Mouse (Mus musculus) hindbrain, embryonic 10.5 days (tissue): ENCODE measurements around the gene Il17f. TPM values are rescaled to one million over a fixed set of nuclear protein-coding genes. Genes with fewer than 3 reads are reported as not detected.

Experiments
- DNase-seq: peaks from one replicate; pipeline ENCODE4 v3.0.0-alpha.2; 2017; ENCODE audit warnings: low spot score
- H3K27ac ChIP-seq: fragments of 300-500 bp; sonication (generic); 2 replicates; pipeline ENCODE4 v1.5.1; 2016; ENCODE audit warnings: mild to moderate bottlenecking, moderate library complexity
- H3K27me3 ChIP-seq: fragments of 300-500 bp; sonication (generic); 2 replicates; pipeline ENCODE4 v1.6.1; 2016; ENCODE audit warnings: mild to moderate bottlenecking; ENCODE audit not compliant: poor library complexity, insufficient read depth, severe bottlenecking
- H3K36me3 ChIP-seq: fragments of 300-500 bp; sonication (generic); 2 replicates; pipeline ENCODE4 v1.6.1; 2016; ENCODE audit warnings: mild to moderate bottlenecking, moderate library complexity
- H3K4me1 ChIP-seq: fragments of 300-500 bp; sonication (generic); replicated peaks from 2 replicates; pipeline ENCODE4 v1.6.1; 2016; ENCODE audit warnings: mild to moderate bottlenecking
- H3K4me3 ChIP-seq: fragments of 300-500 bp; sonication (generic); 2 replicates; pipeline ENCODE4 v1.5.1; 2016; ENCODE audit warnings: mild to moderate bottlenecking, moderate library complexity
- H3K9me3 ChIP-seq: fragments of 300-500 bp; sonication (generic); 2 replicates; pipeline ENCODE4 v1.6.1; 2016; ENCODE audit warnings: mild to moderate bottlenecking, moderate library complexity
- WGBS: fragments of 180-500 bp; shearing (Covaris S2); methylation state at CpG from one replicate; pipeline ENCODE4 v1.1.7; 2016; 5-methylcytosine and 5-hydroxymethylcytosine counted together
- polyA plus RNA-seq: library from polyadenylated mRNA; unstranded; fragments of >200 nt; fragmentation: Nextera tagmentation; extraction: Ambion mirVana; gene quantifications from 2 replicates; pipeline ENCODE4 v1.2.1, GENCODE M21; 2016

Il17f gene
- polyA plus RNA-seq, 1 experiment from 2014 or later: not detected

DNA sequence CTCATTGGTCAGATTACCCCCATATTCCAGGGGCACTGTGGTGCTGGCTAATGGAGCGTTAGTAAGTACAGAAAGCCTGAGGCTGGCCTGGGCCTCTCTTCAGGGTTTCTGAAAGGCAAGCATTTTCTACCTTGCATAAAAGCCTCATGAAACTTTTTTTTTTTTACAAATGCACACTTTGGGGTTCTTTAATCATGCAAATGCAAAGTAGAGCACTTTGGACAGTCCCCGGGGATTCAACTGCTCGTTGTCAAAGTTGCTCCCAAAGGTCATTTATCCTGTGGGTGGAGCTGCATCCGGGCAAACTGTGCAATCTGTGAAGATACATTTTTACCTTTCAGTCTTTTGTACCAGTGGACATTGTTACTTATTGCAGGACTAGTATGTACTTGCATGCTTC, 29.0 kb downstream of the Il17f start:
- Histone ChIP-seq H3K4me3 (no peak overlapping the region), H3K4me1 (0 out of 2 replicates have a peak, but pooled peaks cover 6% of the 10 kb centered on the region), H3K9me3 (no peaks in the 10 kb centered on the region), H3K27ac (no peak overlapping the region), H3K36me3 (no peaks in the 10 kb centered on the region), H3K27me3 (no peaks in the 10 kb centered on the region)
- WGBS: 76% methylated on average over 4 of the region's 4 CpGs
- DNase-seq: no peak

DNA sequence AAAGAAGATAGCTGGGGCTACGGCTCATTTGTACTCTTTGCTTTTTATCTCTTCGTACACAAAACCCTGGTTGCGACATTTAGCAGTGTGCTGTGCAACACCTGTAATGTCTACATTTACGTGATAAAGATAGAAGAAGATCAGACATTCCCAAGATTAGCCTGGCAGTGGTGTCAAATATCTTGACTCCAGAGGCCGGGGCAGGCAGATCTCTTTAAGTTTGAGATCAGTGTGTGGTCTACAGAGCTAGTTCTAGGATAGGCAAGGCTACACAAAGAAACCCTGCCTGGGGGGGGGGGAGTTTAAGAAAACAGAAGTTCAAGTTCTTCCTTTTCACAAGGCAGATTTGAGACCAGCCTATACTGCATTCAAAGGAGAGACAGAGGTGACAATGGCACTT, 30.1 kb downstream of the Il17f start:
- Histone ChIP-seq H3K27ac (no peak overlapping the region), H3K27me3 (no peaks in the 10 kb centered on the region), H3K9me3 (no peaks in the 10 kb centered on the region), H3K36me3 (no peaks in the 10 kb centered on the region), H3K4me1 (0 out of 2 replicates have a peak, but pooled peaks cover 6% of the 10 kb centered on the region), H3K4me3 (no peak overlapping the region)
- no peak for DNase-seq
- 91% methylated on average over 5 of the region's 5 CpGs for WGBS

DNA sequence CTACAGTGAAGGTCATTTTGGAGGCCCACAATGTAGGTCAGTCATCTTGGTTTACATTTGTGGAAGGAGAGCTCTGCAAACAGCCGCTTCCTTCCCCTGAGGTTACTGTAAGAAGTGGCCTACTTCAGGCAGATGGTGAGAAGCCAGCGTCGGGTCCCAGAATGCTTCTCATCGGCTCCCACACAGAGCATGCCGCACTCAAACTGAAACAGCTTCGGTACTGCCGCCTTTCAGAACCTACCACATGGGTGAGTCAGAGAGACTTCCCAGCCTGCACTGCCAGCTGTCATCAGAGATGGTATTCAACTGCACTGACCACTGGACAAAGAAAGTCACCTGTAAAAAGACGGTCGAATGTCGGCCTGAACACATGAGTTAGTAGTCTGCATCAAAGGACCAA, 30.6 kb downstream of the Il17f start:
- 0 out of 2 replicates have a peak, but pooled peaks cover 6% of the 10 kb centered on the region for H3K4me1 ChIP-seq
- no peaks in the 10 kb centered on the region for H3K36me3 ChIP-seq
- no peaks in the 10 kb centered on the region for H3K27me3 ChIP-seq
- H3K27ac ChIP-seq: no peak overlapping the region
- 89% methylated on average over 10 of the region's 10 CpGs for WGBS
- no peaks in the 10 kb centered on the region for H3K9me3 ChIP-seq
- DNase-seq: no peak
- H3K4me3 ChIP-seq: no peak overlapping the region

DNA sequence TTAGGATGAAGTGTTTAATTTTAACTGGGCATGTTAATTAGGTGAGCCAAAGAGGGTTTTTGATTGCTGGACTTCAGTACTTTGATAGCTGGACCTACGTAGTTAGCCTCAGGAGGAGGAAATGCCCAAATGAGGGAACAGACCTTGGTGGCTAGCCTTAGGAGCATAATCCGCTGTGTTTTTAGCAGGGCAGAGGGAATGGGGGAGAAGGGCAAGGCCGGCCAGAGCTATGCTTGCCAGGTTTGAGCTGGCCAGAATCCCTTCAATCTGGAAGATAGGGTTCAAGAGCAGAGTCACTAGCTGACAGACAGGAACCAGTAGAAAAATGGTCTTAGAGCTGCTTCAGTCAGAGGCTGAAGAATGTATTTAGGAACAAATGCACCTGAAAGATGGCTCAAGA, 32.8 kb downstream of the Il17f start:
- WGBS: 93% methylated on average over 3 of the region's 3 CpGs
- Histone ChIP-seq H3K36me3 (no peaks in the 10 kb centered on the region), H3K9me3 (no peaks in the 10 kb centered on the region), H3K27ac (no peak overlapping the region), H3K4me3 (no peak overlapping the region), H3K4me1 (0 out of 2 replicates have a peak, but pooled peaks cover 6% of the 10 kb centered on the region), H3K27me3 (no peaks in the 10 kb centered on the region)
- DNase-seq: no peak

DNA sequence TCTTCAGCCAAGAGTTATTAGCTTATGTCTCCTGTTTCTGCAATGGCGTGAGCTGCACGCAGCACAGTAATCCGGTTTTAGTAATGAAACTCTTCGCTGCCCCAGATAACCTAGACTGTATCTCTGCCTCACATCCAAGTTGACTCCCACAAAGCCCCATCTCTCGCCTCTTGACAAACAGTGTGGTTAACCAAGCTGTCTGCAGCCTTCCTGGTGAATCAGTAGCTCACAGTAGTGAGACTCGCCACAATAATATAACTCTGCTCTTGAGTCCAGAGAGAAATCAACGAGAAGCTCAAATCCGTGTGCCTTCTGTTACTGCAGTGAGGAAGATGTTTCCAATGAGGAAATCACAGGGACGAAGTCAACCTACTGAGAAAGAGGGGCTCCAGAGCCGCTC, 36.0 kb downstream of the Il17f start:
- Histone ChIP-seq H3K27me3 (no peaks in the 10 kb centered on the region), H3K4me3 (no peak overlapping the region), H3K36me3 (no peaks in the 10 kb centered on the region), H3K9me3 (no peaks in the 10 kb centered on the region), H3K27ac (no peak overlapping the region), H3K4me1 (no peaks in the 10 kb centered on the region)
- WGBS: 89% methylated on average over 10 of the region's 10 CpGs
- no peak for DNase-seq

DNA sequence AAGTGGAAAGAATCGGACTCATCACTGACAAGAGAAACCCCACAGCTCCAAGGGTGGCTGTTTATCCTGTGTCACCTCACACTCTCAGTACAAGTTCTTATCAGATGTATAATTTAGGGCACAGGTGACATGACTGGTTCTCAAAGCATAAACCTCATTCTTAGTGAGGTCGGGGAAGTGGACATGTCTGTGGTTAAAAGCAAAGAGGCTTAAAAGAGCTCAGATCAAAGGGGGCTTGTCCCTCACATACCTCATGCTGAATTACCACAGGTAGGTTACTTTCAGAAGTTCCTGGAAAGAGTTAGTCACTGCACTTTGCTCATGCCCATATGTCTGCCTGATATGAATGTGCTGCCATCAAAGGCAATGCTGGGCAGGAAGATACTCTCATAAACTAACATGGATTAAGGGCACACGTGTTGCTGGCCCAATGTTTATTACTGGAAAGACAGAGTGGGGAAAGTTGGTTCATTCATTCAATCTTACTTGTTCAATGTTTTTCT, 49.9 kb downstream of the Il17f start:
- no peak for DNase-seq

DNA sequence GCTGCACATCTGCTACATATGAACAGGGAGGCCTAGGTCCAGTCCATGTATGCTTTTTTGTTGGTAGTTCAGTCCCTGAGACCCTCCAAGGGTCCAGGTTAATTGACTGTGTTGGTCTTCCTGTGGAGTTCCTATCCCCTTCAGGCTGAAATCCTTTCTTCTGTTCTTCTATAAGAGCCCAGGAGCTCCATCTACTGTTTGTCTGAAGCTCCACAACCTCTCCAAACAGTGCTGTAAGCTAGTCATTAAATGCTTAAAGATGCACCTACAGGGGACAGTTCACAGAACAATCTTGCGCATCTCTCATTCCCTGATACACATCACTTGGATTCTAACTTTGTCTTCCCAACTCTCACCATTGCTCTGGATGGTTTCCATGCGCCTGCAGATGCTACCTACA, 51.9 kb downstream of the Il17f start:
- H3K27ac ChIP-seq: no peak overlapping the region
- DNase-seq: no peak
- H3K4me1 ChIP-seq: no peaks in the 10 kb centered on the region
- H3K4me3 ChIP-seq: no peak overlapping the region
- no peaks in the 10 kb centered on the region for H3K9me3 ChIP-seq
- no peaks in the 10 kb centered on the region for H3K27me3 ChIP-seq
- H3K36me3 ChIP-seq: no peaks in the 10 kb centered on the region
- 88% methylated on average over 2 of the region's 2 CpGs for WGBS

More for the DNA sequence above, 49.9 kb downstream of the Il17f start:
- H3K9me3 ChIP-seq: no peaks in the 10 kb centered on the region
- 79% methylated on average over 3 of the region's 3 CpGs for WGBS
- H3K4me3 ChIP-seq: no peak overlapping the region
- 0 out of 2 replicates have a peak, but pooled peaks cover 6% of the 10 kb centered on the region for H3K4me1 ChIP-seq
- no peaks in the 10 kb centered on the region for H3K27me3 ChIP-seq
- no peaks in the 10 kb centered on the region for H3K36me3 ChIP-seq
- H3K27ac ChIP-seq: no peak overlapping the region

DNA sequence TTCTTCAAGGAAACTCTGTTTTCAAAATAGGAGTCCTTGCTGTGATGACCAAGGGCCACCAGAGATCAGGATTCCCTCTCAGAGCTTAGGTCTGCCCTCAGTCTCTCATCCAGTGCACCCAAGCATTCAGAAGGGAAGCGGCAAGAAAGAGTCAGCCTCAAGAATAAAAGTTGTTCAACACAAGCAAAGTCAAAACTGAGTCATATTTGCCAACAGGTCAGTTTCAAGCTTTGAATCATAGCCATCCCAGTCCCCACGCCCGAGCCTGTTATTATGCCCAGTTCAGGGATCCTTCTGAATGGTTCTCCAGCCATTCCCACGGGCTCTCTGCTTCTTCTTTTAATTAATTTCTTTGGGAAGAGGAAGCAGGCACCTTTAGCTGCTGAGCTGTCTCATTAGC, 53.8 kb downstream of the Il17f start:
- no peaks in the 10 kb centered on the region for H3K36me3 ChIP-seq
- 92% methylated on average over 4 of the region's 4 CpGs for WGBS
- H3K27me3 ChIP-seq: no peaks in the 10 kb centered on the region
- no peak overlapping the region for H3K4me3 ChIP-seq
- H3K9me3 ChIP-seq: no peaks in the 10 kb centered on the region
- no peak overlapping the region for H3K27ac ChIP-seq
- no peaks in the 10 kb centered on the region for H3K4me1 ChIP-seq
- no peak for DNase-seq

DNA sequence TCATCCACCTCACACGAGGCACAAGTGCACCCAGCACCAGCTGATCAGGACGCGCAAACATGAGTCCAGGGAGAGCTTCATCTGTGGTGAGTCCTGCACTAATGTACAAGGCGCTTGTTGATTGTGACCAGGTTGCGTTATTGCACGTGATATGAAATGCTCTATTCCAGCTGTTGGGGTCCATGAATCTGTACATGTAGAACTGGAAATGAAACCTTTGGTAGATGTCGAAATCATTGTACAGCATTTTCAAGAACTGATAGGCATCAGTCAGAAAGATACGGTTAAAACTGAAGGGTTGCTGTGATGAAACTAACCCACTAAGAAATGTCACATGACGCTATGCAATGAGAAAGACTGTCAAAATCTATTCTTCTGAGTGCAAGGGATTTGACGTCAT, 59.5 kb downstream of the Il17f start, which contains the start of gene Il17a:
Gene Il17a (plus strand): TSS at position 3 of the 400 bp plus-strand sequence.
- H3K4me3 ChIP-seq: no peak within 1 kb of the TSS
- no peak for DNase-seq
- 92% methylated on average over 10 of the region's 10 CpGs for WGBS
- no peaks in the 10 kb centered on the region for H3K36me3 ChIP-seq
- H3K27ac ChIP-seq: no peak within 1 kb of the TSS
- H3K27me3 ChIP-seq: no peaks in the 10 kb centered on the region
- H3K4me1 ChIP-seq: no peaks in the 10 kb centered on the region
- peaks cover 8% of the 10 kb centered on the region for H3K9me3 ChIP-seq

Other genes with a start within 250 kb of the Il17f start
- 0.01 TPM in 1 of 2 replicates, not detected in the other for gene Pkhd1, start 172.6 kb downstream of the Il17f start, polyA plus RNA-seq
- gene Il17a, start 59.7 kb downstream of the Il17f start, polyA plus RNA-seq: not detected in 2 replicates
- 190 and 269 TPM in 2 replicates for gene Mcm3, start 29.7 kb upstream of the Il17f start, polyA plus RNA-seq
- 6.5 and 8.4 TPM in 2 replicates for gene Paqr8, start 100.0 kb upstream of the Il17f start, polyA plus RNA-seq
- 2.1 and 2.3 TPM in 2 replicates for gene Efhc1, start 161.0 kb upstream of the Il17f start, polyA plus RNA-seq